Mouse (Mus musculus) adrenal gland, postnatal 25 days (tissue): Measurements from ENCODE around the gene Ccni. TPM values are rescaled to one million over a fixed set of nuclear protein-coding genes. Genes with fewer than 3 reads are reported as not detected.

ENCODE experiments used
- DNase-seq: peaks from one replicate; pipeline ENCODE4 v3.0.0; 2021; ENCODE audit warnings: mixed read lengths
- total RNA-seq: library from RNA; stranded (reverse); gene quantifications from 2 replicates; pipeline ENCODE4 v1.2.3, GENCODE M21; 2021

Gene Ccni
- total RNA-seq, 1 experiment from 2014 or later, result 208 TPM

- DNase-seq, result no peak
Observed at GRCm38 (mm10) chr5:93135368-93136107, 70.8 kb downstream of the Ccni start.

- no peak for DNase-seq
Observed at GRCm38 (mm10) chr5:93133445-93134244, 72.7 kb downstream of the Ccni start.

Other genes starting within 250 kb of the Ccni start
- not detected in 2 replicates for gene Sowahb, start 161.5 kb downstream of the Ccni start, total RNA-seq
- 39.2 and 39.4 TPM in 2 replicates for gene Sept11, start 113.1 kb downstream of the Ccni start, total RNA-seq
- 0.94 TPM in 1 of 2 replicates, not detected in the other for gene 2010109A12Rik, start within 50 bp of the Ccni start, total RNA-seq
- gene Ccng2, start 60.8 kb upstream of the Ccni start, total RNA-seq, result 23.4 and 24.8 TPM in 2 replicates